Mouse (Mus musculus): Measurements from ENCODE around the gene Neurog3. TPM values are rescaled to one million over a fixed set of nuclear protein-coding genes. Genes with fewer than 3 reads are reported as not detected.

The Neurog3 gene
- polyA plus RNA-seq, 1 experiment from 2014 or later, result not detected

GRCm38 (mm10) chr10:62110504-62111206 is 22.2 kb upstream of the Neurog3 start:
- Histone ChIP-seq H3K27me3 (ENCODE audit: insufficient read depth, low read length) (peaks cover 27% of the 10 kb centered on the region), H3K9me3 (ENCODE audit: low read length) (no peaks in the 10 kb centered on the region), H3K27ac (ENCODE audit: low read depth) (no peak overlapping the region), H3K36me3 (replicated peaks; ENCODE audit: insufficient read depth, low read length) (no peaks in the 10 kb centered on the region), H3K4me3 (ENCODE audit: low read depth, low read length) (peak overlapping the region; percentile 55), H3K4me1 (ENCODE audit: insufficient read depth) (peaks cover 5% of the 10 kb centered on the region), H3K9ac (replicated peaks) (peak overlapping the region; percentile 44; the same call in 1 of the 2 replicates), H3K4me2 (ENCODE audit: low read depth, low read length) (peak overlapping the region; percentile 84)
- peak; percentile 51; the same call in 1 of the 2 replicates for ATAC-seq
- WGBS (ENCODE audit: insufficient replicate concordance), result 2% methylated on average over 55 of the region's 57 CpGs
- TF ChIP-seq CTCF (IDR thresholded peaks at IDR 0.05; ENCODE audit: low read depth) (peak; percentile 76), EP300 (IDR thresholded peaks at IDR 0.05; ENCODE audit: low read depth) (no peak)
- peak; percentile 82 for DNase-seq

DNA sequence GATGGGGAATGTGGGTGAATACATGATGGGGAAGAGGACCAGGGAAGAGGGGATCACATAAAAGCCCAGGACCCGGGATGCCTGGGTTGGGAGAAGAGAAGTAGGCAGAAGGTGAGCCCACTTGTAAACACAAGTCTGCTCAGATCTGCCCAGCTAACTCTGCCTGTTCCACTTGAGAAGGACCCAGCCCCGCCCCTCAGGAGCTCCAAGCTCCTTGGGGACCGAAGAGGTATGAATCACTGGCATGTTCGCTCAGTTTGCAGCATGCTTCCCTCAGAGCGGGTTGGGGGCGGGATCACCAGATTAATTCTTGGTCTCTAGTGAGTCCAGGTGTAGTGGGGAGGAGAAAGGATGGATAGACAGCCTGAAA is 21.7 kb upstream of the Neurog3 start:
- peak overlapping the region; percentile 55 for H3K4me3 ChIP-seq (ENCODE audit: low read depth, low read length)
- peaks cover 27% of the 10 kb centered on the region for H3K27me3 ChIP-seq (ENCODE audit: insufficient read depth, low read length)
- no peak overlapping the region for H3K27ac ChIP-seq (ENCODE audit: low read depth)
- 47% methylated on average over 6 of the region's 6 CpGs for WGBS (ENCODE audit: insufficient replicate concordance)
- H3K9me3 ChIP-seq (ENCODE audit: low read length), result no peaks in the 10 kb centered on the region
- DNase-seq (no peak), ATAC-seq (no peak)
- no peak for TF ChIP-seq CTCF (IDR thresholded peaks at IDR 0.05; ENCODE audit: low read depth)
- no peak for TF ChIP-seq EP300 (IDR thresholded peaks at IDR 0.05; ENCODE audit: low read depth)
- peak overlapping the region; percentile 84 for H3K4me2 ChIP-seq (ENCODE audit: low read depth, low read length)
- H3K9ac ChIP-seq (replicated peaks), result no peak overlapping the region
- no peaks in the 10 kb centered on the region for H3K36me3 ChIP-seq (replicated peaks; ENCODE audit: insufficient read depth, low read length)
- H3K4me1 ChIP-seq (ENCODE audit: insufficient read depth), result peaks cover 5% of the 10 kb centered on the region

DNA sequence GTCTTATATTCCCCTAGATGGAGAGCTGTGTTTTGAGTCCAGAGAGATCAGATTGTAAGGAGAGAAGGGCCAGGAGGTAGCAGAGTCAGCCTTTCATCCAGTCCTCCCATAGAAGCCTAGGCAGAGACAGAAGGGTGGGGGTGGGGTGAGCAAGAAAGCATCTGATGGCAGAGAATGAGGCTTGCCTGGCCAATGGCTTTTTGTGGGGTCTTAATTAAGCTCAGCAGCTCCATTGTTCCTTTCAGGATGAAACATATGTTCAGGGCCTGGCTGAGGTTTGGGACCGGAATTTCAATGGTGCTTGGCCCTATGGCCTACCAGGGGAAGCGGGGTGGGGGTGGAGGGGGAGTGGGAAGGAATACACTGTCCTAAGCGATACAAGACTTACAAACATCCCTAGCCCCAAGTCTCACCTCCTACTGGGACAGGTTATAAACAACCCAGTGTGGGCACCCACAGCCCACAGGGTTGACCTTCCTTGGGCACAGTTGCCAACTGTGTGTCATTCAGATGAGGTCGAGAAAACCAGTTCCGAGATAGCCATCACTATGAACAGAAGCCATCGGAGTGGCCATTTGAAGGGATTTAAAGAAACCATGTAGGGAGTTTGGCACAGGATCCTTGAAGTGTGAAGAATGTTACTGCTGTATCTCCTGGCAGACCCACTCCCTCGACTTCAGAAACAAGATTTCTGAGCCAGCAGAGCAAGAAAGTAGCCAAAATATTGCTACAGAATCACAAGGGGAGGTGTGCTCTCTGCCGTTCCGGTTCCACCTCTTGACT is 18.8 kb upstream of the Neurog3 start:
- Histone ChIP-seq H3K27me3 (ENCODE audit: insufficient read depth, low read length) (peaks cover 26% of the 10 kb centered on the region), H3K4me1 (ENCODE audit: insufficient read depth) (peaks cover 5% of the 10 kb centered on the region), H3K4me2 (ENCODE audit: low read depth, low read length) (no peak overlapping the region), H3K9me3 (ENCODE audit: low read length) (no peaks in the 10 kb centered on the region), H3K9ac (replicated peaks) (no peak overlapping the region), H3K27ac (ENCODE audit: low read depth) (no peak overlapping the region), H3K36me3 (replicated peaks; ENCODE audit: insufficient read depth, low read length) (no peaks in the 10 kb centered on the region), H3K4me3 (ENCODE audit: low read depth, low read length) (no peak overlapping the region)
- TF ChIP-seq EP300 (IDR thresholded peaks at IDR 0.05; ENCODE audit: low read depth), result no peak
- no peak for TF ChIP-seq CTCF (IDR thresholded peaks at IDR 0.05; ENCODE audit: low read depth)
- ATAC-seq, result no peak
- WGBS (ENCODE audit: insufficient replicate concordance), result 71% methylated on average over 9 of the region's 9 CpGs
- DNase-seq, result no peak

- TF ChIP-seq EP300 (IDR thresholded peaks at IDR 0.05; ENCODE audit: low read depth) (no peak), CTCF (IDR thresholded peaks at IDR 0.05; ENCODE audit: low read depth) (peak; percentile 63)
- Histone ChIP-seq H3K4me3 (ENCODE audit: low read depth, low read length) (no peak overlapping the region), H3K4me2 (ENCODE audit: low read depth, low read length) (no peak overlapping the region), H3K27me3 (ENCODE audit: insufficient read depth, low read length) (peaks cover 49% of the 10 kb centered on the region), H3K9ac (replicated peaks) (no peak overlapping the region), H3K9me3 (ENCODE audit: low read length) (no peaks in the 10 kb centered on the region), H3K4me1 (ENCODE audit: insufficient read depth) (no peaks in the 10 kb centered on the region), H3K36me3 (replicated peaks; ENCODE audit: insufficient read depth, low read length) (no peaks in the 10 kb centered on the region), H3K27ac (ENCODE audit: low read depth) (no peak overlapping the region)
- 46% methylated on average over 6 of the region's 6 CpGs for WGBS (ENCODE audit: insufficient replicate concordance)
- DNase-seq (no peak), ATAC-seq (no peak)
Measured at GRCm38 (mm10) chr10:62127137-62127536, 5.8 kb upstream of the Neurog3 start.

- ATAC-seq, result no peak
- 39% methylated on average over 21 of the region's 21 CpGs for WGBS (ENCODE audit: insufficient replicate concordance)
Measured at GRCm38 (mm10) chr10:62127711-62128231, 5.1 kb upstream of the Neurog3 start.

GRCm38 (mm10) chr10:62128316-62128951 is 4.5 kb upstream of the Neurog3 start:
- 3% methylated on average over 31 of the region's 32 CpGs for WGBS (ENCODE audit: insufficient replicate concordance)
- H3K36me3 ChIP-seq (replicated peaks; ENCODE audit: insufficient read depth, low read length), result no peaks in the 10 kb centered on the region
- H3K27ac ChIP-seq (ENCODE audit: low read depth), result no peak overlapping the region
- H3K4me3 ChIP-seq (ENCODE audit: low read depth, low read length), result no peak overlapping the region
- no peak overlapping the region for H3K4me2 ChIP-seq (ENCODE audit: low read depth, low read length)
- no peaks in the 10 kb centered on the region for H3K4me1 ChIP-seq (ENCODE audit: insufficient read depth)
- peaks cover 62% of the 10 kb centered on the region for H3K27me3 ChIP-seq (ENCODE audit: insufficient read depth, low read length)
- H3K9ac ChIP-seq (replicated peaks), result no peak overlapping the region
- no peaks in the 10 kb centered on the region for H3K9me3 ChIP-seq (ENCODE audit: low read length)
- ATAC-seq (no peak), DNase-seq (no peak)
- TF ChIP-seq CTCF (IDR thresholded peaks at IDR 0.05; ENCODE audit: low read depth) (no peak), EP300 (IDR thresholded peaks at IDR 0.05; ENCODE audit: low read depth) (no peak)

More at GRCm38 (mm10) chr10:62127711-62128231, 5.1 kb upstream of the Neurog3 start:
- no peaks in the 10 kb centered on the region for H3K36me3 ChIP-seq (replicated peaks; ENCODE audit: insufficient read depth, low read length)
- H3K4me1 ChIP-seq (ENCODE audit: insufficient read depth), result no peaks in the 10 kb centered on the region
- no peak overlapping the region for H3K4me2 ChIP-seq (ENCODE audit: low read depth, low read length)
- no peak for TF ChIP-seq CTCF (IDR thresholded peaks at IDR 0.05; ENCODE audit: low read depth)
- no peak for TF ChIP-seq EP300 (IDR thresholded peaks at IDR 0.05; ENCODE audit: low read depth)
- H3K4me3 ChIP-seq (ENCODE audit: low read depth, low read length), result no peak overlapping the region
- no peak overlapping the region for H3K9ac ChIP-seq (replicated peaks)
- no peaks in the 10 kb centered on the region for H3K9me3 ChIP-seq (ENCODE audit: low read length)
- no peak overlapping the region for H3K27ac ChIP-seq (ENCODE audit: low read depth)
- H3K27me3 ChIP-seq (ENCODE audit: insufficient read depth, low read length), result peaks cover 56% of the 10 kb centered on the region
- DNase-seq, result no peak
